Mouse (Mus musculus) thymus, adult 2 months (tissue): ENCODE measurements around the gene 4930426L09Rik.

Experiments
- CTCF ChIP-seq: fragments of 200-500 bp; IDR thresholded peaks from 2 replicates; pipeline ENCODE4 v1.5.1; 2012; ENCODE audit warnings: mild to moderate bottlenecking, control low read depth, low read length, moderate library complexity, borderline replicate concordance; ENCODE audit not compliant: control insufficient read depth, poor library complexity, insufficient read depth; ENCODE audit errors: extremely low read depth
- POLR2A ChIP-seq: fragments of 200-500 bp; IDR thresholded peaks from 2 replicates; pipeline ENCODE4 v1.6.1; 2012; ENCODE audit warnings: mild to moderate bottlenecking, low read length, control low read depth, moderate library complexity; ENCODE audit not compliant: control insufficient read depth, poor library complexity, insufficient read depth; ENCODE audit errors: extremely low read depth

DNA sequence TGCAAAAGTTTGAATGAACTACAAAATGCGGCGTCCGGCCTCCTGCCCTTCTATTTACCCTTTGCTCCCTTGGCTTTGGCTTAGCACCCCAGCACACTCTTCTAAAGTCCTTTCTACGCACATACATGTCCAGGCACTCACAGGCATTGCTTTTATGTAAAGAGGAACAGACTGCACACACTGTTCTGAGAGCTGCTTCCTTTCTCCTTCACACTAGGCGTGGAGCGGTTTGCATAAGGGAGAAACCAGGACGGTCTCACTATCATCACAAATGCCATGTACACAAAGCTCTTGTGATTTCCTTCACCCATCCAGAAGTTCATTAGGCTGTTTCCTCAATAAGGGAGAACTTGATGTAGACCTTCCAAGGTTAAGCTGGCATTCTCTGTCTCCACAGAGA, 8.0 kb downstream of the 4930426L09Rik start:
- no peak for TF ChIP-seq POLR2A
- TF ChIP-seq CTCF, result no peak
